Mouse (Mus musculus): ENCODE results near the gene Cnot11. TPM values are rescaled to one million over a fixed set of nuclear protein-coding genes. Genes with fewer than 3 reads are reported as not detected.

Gene Cnot11
- total RNA-seq, 2 experiments from 2014 or later: 22.5 to 22.8 TPM

- DNase-seq: peak; percentile 98
Measured at GRCm38 (mm10) chr1:39535515-39536311, 921 bp downstream of the Cnot11 start.

GRCm38 (mm10) chr1:39536701-39537100 lies 1.9 kb downstream of the Cnot11 start:
- DNase-seq: no peak

GRCm38 (mm10) chr1:39537631-39538380 lies 3.0 kb downstream of the Cnot11 start:
- DNase-seq: no peak

GRCm38 (mm10) chr1:39540592-39540991 lies 5.8 kb downstream of the Cnot11 start:
- DNase-seq: no peak

- no peak for DNase-seq
Measured at GRCm38 (mm10) chr1:39545589-39545988, 10.8 kb downstream of the Cnot11 start.

GRCm38 (mm10) chr1:39546160-39546866 lies 11.5 kb downstream of the Cnot11 start:
- no peak for DNase-seq

GRCm38 (mm10) chr1:39547238-39547637 lies 12.4 kb downstream of the Cnot11 start:
- DNase-seq: no peak

- DNase-seq: no peak
Measured at GRCm38 (mm10) chr1:39549831-39550230, 15.0 kb downstream of the Cnot11 start.

- peak; percentile 38 to 42 for DNase-seq
Measured at GRCm38 (mm10) chr1:39555556-39556415, 21.0 kb downstream of the Cnot11 start.

- no peak for DNase-seq
Measured at GRCm38 (mm10) chr1:39559009-39559408, 24.2 kb downstream of the Cnot11 start.

GRCm38 (mm10) chr1:39561920-39562319 lies 27.1 kb downstream of the Cnot11 start:
- no peak for DNase-seq

GRCm38 (mm10) chr1:39563161-39563560 lies 28.4 kb downstream of the Cnot11 start:
- no peak for DNase-seq

- DNase-seq: no peak
Measured at GRCm38 (mm10) chr1:39564603-39565002, 29.8 kb downstream of the Cnot11 start.

GRCm38 (mm10) chr1:39568079-39568478 lies 33.3 kb downstream of the Cnot11 start:
- DNase-seq: no peak

- no peak for DNase-seq
Measured at GRCm38 (mm10) chr1:39571653-39572052, 36.9 kb downstream of the Cnot11 start.

- no peak for DNase-seq
Measured at GRCm38 (mm10) chr1:39573890-39574289, 39.1 kb downstream of the Cnot11 start.

GRCm38 (mm10) chr1:39575778-39576375 lies 41.1 kb downstream of the Cnot11 start:
- DNase-seq: no peak

GRCm38 (mm10) chr1:39576431-39577243 lies 41.8 kb downstream of the Cnot11 start:
- peak; percentile 69 to 74 for DNase-seq

- DNase-seq: peak; percentile 96 to 97
Measured at GRCm38 (mm10) chr1:39577253-39577705, 42.5 kb downstream of the Cnot11 start, which contains the start of gene Rnf149. Rnf149 (minus strand) TSS chr1:39577405.

- no peak for DNase-seq
Measured at GRCm38 (mm10) chr1:39578446-39578845, 43.7 kb downstream of the Cnot11 start.
